ENCODE assay signal across 2 mouse cellular contexts in genomic region chr12:72050156-72050555, GRCm38 (mm10). TPM values are rescaled to one million over a fixed set of nuclear protein-coding genes. Genes with fewer than 3 reads are reported as not detected.
"Had no signal": no experiment of that assay in that cellular context is flagged by ENCODE, and none has a peak within 500 bp of the region (broad histone marks: within the 10 kb centered on the region; RNA-seq: fewer than 3 reads in every experiment).

No protein-coding gene starts in this region.

RNA-seq across cellular contexts. Expression of gene Gpr135, which starts 20.8 kb away (rescaled TPM):
- total RNA-seq: megakaryocyte-erythroid progenitor cell, adult 5-6 weeks; monocyte, adult 5-6 weeks had no signal

RNA-seq across cellular contexts. Expression of gene L3hypdh, which starts 35.1 kb away (rescaled TPM):
- total RNA-seq: megakaryocyte-erythroid progenitor cell, adult 5-6 weeks; monocyte, adult 5-6 weeks had no signal
